Mouse (Mus musculus): Measurements from ENCODE around the gene Adamts17.

The Adamts17 gene

GRCm38 (mm10) chr7:66967206-66967919 is 127.8 kb downstream of the Adamts17 start:
- DNase-seq (ENCODE audit: extremely low read depth, low read depth, low spot score): no peak

- DNase-seq (ENCODE audit: extremely low read depth, low read depth, low spot score): no peak
These were observed 129.1 kb downstream of the Adamts17 start for GRCm38 (mm10) chr7:66968661-66969060.

- DNase-seq (ENCODE audit: extremely low read depth, low read depth, low spot score): no peak
These were observed 129.7 kb downstream of the Adamts17 start for GRCm38 (mm10) chr7:66969199-66969598.

- no peak for DNase-seq (ENCODE audit: extremely low read depth, low read depth, low spot score)
These were observed 130.7 kb downstream of the Adamts17 start for GRCm38 (mm10) chr7:66970235-66970634.

GRCm38 (mm10) chr7:66970974-66971373 is 131.4 kb downstream of the Adamts17 start:
- no peak for DNase-seq (ENCODE audit: extremely low read depth, low read depth, low spot score)

GRCm38 (mm10) chr7:66974859-66975258 is 135.3 kb downstream of the Adamts17 start:
- no peak for DNase-seq (ENCODE audit: extremely low read depth, low read depth, low spot score)

GRCm38 (mm10) chr7:66976371-66976770 is 136.8 kb downstream of the Adamts17 start:
- DNase-seq (ENCODE audit: extremely low read depth, low read depth, low spot score): no peak

- DNase-seq (ENCODE audit: extremely low read depth, low read depth, low spot score): no peak
These were observed 142.1 kb downstream of the Adamts17 start for GRCm38 (mm10) chr7:66981591-66981990.

GRCm38 (mm10) chr7:66982084-66982483 is 142.5 kb downstream of the Adamts17 start:
- no peak for DNase-seq (ENCODE audit: extremely low read depth, low read depth, low spot score)

- DNase-seq (ENCODE audit: extremely low read depth, low read depth, low spot score): no peak
These were observed 148.1 kb downstream of the Adamts17 start for GRCm38 (mm10) chr7:66987671-66988070.

- DNase-seq (ENCODE audit: extremely low read depth, low read depth, low spot score): no peak
These were observed 148.9 kb downstream of the Adamts17 start for GRCm38 (mm10) chr7:66988441-66988840.

- DNase-seq (ENCODE audit: extremely low read depth, low read depth, low spot score): no peak
These were observed 150.0 kb downstream of the Adamts17 start for GRCm38 (mm10) chr7:66989357-66990045.

- no peak for DNase-seq (ENCODE audit: extremely low read depth, low read depth, low spot score)
These were observed 159.3 kb downstream of the Adamts17 start for GRCm38 (mm10) chr7:66998821-66999220.

- no peak for DNase-seq (ENCODE audit: extremely low read depth, low read depth, low spot score)
These were observed 164.1 kb downstream of the Adamts17 start for GRCm38 (mm10) chr7:67003648-67004047.

- no peak for DNase-seq (ENCODE audit: extremely low read depth, low read depth, low spot score)
These were observed 164.7 kb downstream of the Adamts17 start for GRCm38 (mm10) chr7:67004220-67004619.

GRCm38 (mm10) chr7:67009841-67010240 is 170.3 kb downstream of the Adamts17 start:
- no peak for DNase-seq (ENCODE audit: extremely low read depth, low read depth, low spot score)

- DNase-seq (ENCODE audit: extremely low read depth, low read depth, low spot score): no peak
These were observed 172.6 kb downstream of the Adamts17 start for GRCm38 (mm10) chr7:67012011-67012751.

- DNase-seq (ENCODE audit: extremely low read depth, low read depth, low spot score): no peak
These were observed 173.8 kb downstream of the Adamts17 start for GRCm38 (mm10) chr7:67013211-67013895.

- DNase-seq (ENCODE audit: extremely low read depth, low read depth, low spot score): no peak
These were observed 180.4 kb downstream of the Adamts17 start for GRCm38 (mm10) chr7:67019937-67020336.

- DNase-seq (ENCODE audit: extremely low read depth, low read depth, low spot score): no peak
These were observed 186.9 kb downstream of the Adamts17 start for GRCm38 (mm10) chr7:67026114-67027070.

Data from fat pad, adult 2 months (tissue).